Mouse (Mus musculus): Measurements from ENCODE around the gene Spag7.

- TF ChIP-seq CTCF (conservative IDR thresholded peaks at IDR 0.05; ENCODE audit: low read length) (no peak), NANOG (IDR thresholded peaks at IDR 0.05; ENCODE audit: borderline replicate concordance, low read length) (no peak)
Observed at GRCm38 (mm10) chr11:70657991-70658390, 11.2 kb downstream of the Spag7 start.
